Mouse (Mus musculus) liver, adult 2 months (tissue): ENCODE measurements at regions not wholly inside any gene's neighbourhood (a gene's known extent, or its start where the extent isn't known, plus 50 kb on each side); places are given as distances from the start of the nearest gene placed in this dataset.

Source experiments
- CTCF ChIP-seq: fragments of 200-500 bp; IDR thresholded peaks from 2 replicates; pipeline ENCODE4 v1.5.1; 2011; ENCODE audit warnings: low read depth, low read length, control low read depth
- POLR2A ChIP-seq: fragments of 200-500 bp; IDR thresholded peaks from 2 replicates; pipeline ENCODE4 v1.6.1; 2011; ENCODE audit warnings: low read length, control low read depth; ENCODE audit not compliant: insufficient read depth; ENCODE audit errors: extremely low read depth

GRCm38 (mm10) chr2:84274038-84274724 lies 151.0 kb downstream of the Calcrl start:
- TF ChIP-seq CTCF = no peak
- TF ChIP-seq POLR2A = no peak
